Mouse (Mus musculus): ENCODE data around the gene Tpp2. TPM values are rescaled to one million over a fixed set of nuclear protein-coding genes. Genes with fewer than 3 reads are reported as not detected.

Gene Tpp2
- 7.1 and 9.6 TPM in 2 replicates for polyA plus RNA-seq (2012)

GRCm38 (mm10) chr1:43933488-43934415 lies at the start of gene Tpp2:
Gene Tpp2, plus strand, starts transcription at chr1:43933647.

GRCm38 (mm10) chr1:44019934-44020333 lies 86.5 kb downstream of the Tpp2 start, which contains the start of gene Mettl21c:
Gene Mettl21c, minus strand, starts transcription at chr1:44020034.

Other genes with a start within 250 kb of the Tpp2 start
- not detected in 2 replicates for gene 1500015O10Rik, start 203.0 kb upstream of the Tpp2 start, polyA plus RNA-seq (2012)
- 15.5 and 18.3 TPM in 2 replicates for gene Uxs1, start 105.8 kb upstream of the Tpp2 start, polyA plus RNA-seq (2012)
- not detected in 2 replicates for gene Mettl21c, start 86.4 kb downstream of the Tpp2 start, polyA plus RNA-seq (2012)
- gene Gm8251, start 128.3 kb downstream of the Tpp2 start, polyA plus RNA-seq (2012): 0.04 TPM in 1 of 2 replicates, not detected in the other
- gene Tex30, start 168.8 kb downstream of the Tpp2 start, polyA plus RNA-seq (2012): 19.6 and 20.4 TPM in 2 replicates
- 7.6 and 8.2 TPM in 2 replicates for gene Kdelc1, start 185.2 kb downstream of the Tpp2 start, polyA plus RNA-seq (2012)
- 1.1 and 2.4 TPM in 2 replicates for gene Bivm, start 185.3 kb downstream of the Tpp2 start, polyA plus RNA-seq (2012)
- 1.7 and 2.1 TPM in 2 replicates for gene Ercc5, start 214.1 kb downstream of the Tpp2 start, polyA plus RNA-seq (2012)